Mouse (Mus musculus): ENCODE data around the gene Cbfa2t2. TPM values are rescaled to one million over a fixed set of nuclear protein-coding genes. Genes with fewer than 3 reads are reported as not detected.

Gene Cbfa2t2
- polyA plus RNA-seq, 1 experiment: 7.5 TPM

- Histone ChIP-seq H3K4me3 (peak overlapping the region; percentile 57), H3K27me3 (ENCODE audit: control insufficient read depth, insufficient read depth, insufficient read length) (no peaks in the 10 kb centered on the region), H3K36me3 (ENCODE audit: control insufficient read depth, insufficient read depth) (no peaks in the 10 kb centered on the region), H3K4me2 (ENCODE audit: low read depth) (peak overlapping the region; percentile 75), H3ac (ENCODE audit: control insufficient read depth, insufficient read length) (peak overlapping the region; percentile 63), H3K79me2 (ENCODE audit: control insufficient read depth, insufficient read depth) (peaks cover 15% of the 10 kb centered on the region)
- TF ChIP-seq TCF3 (IDR thresholded peaks at IDR 0.05; ENCODE audit: insufficient read length, low read depth) (no peak), MYOD1 (IDR thresholded peaks at IDR 0.05; ENCODE audit: control insufficient read depth in 1 of 3, insufficient read length in 2 of 3, low read depth in 2 of 3) (no peak), SRF (IDR thresholded peaks at IDR 0.05; ENCODE audit: control insufficient read depth, insufficient read length, low read depth) (no peak), USF1 (IDR thresholded peaks at IDR 0.05; ENCODE audit: low read depth) (no peak), POLR2AphosphoS2 (IDR thresholded peaks at IDR 0.05; ENCODE audit: insufficient read length, low read depth) (no peak), MAX (IDR thresholded peaks at IDR 0.05; ENCODE audit: low read depth) (no peak), REST (IDR thresholded peaks at IDR 0.05; ENCODE audit: insufficient read depth, insufficient read length) (no peak), MYOG (IDR thresholded peaks at IDR 0.05; ENCODE audit: control insufficient read depth in 1 of 3, insufficient read depth in 1 of 3, insufficient read length in 2 of 3, low read depth in 2 of 3) (no peak), E2F4 (IDR thresholded peaks at IDR 0.05; ENCODE audit: insufficient read depth) (no peak), POLR2A (IDR thresholded peaks at IDR 0.05; ENCODE audit: insufficient read length, low read depth) (no peak), CEBPB (IDR thresholded peaks at IDR 0.05; ENCODE audit: insufficient read depth, poor library complexity, severe bottlenecking) (no peak), TCF12 (IDR thresholded peaks at IDR 0.05; ENCODE audit: insufficient read depth, poor library complexity, severe bottlenecking) (no peak)
These were observed 29.1 kb upstream of the Cbfa2t2 start for GRCm38 (mm10) chr2:154407063-154407642.

- no peaks in the 10 kb centered on the region for H3K27me3 ChIP-seq (ENCODE audit: control insufficient read depth, insufficient read depth, insufficient read length)
- peak within 1 kb of the TSS; percentile 63 for H3ac ChIP-seq (ENCODE audit: control insufficient read depth, insufficient read length)
- no peaks in the 10 kb centered on the region for H3K36me3 ChIP-seq (ENCODE audit: control insufficient read depth, insufficient read depth)
- H3K4me2 ChIP-seq (ENCODE audit: low read depth): peak within 1 kb of the TSS; percentile 92
- TF ChIP-seq POLR2AphosphoS2 (IDR thresholded peaks at IDR 0.05; ENCODE audit: insufficient read length, low read depth): peak; percentile 87
- peak in 1 of 3 experiments; percentile 32 for TF ChIP-seq MYOG (IDR thresholded peaks at IDR 0.05; ENCODE audit: control insufficient read depth in 1 of 3, insufficient read depth in 1 of 3, insufficient read length in 2 of 3, low read depth in 2 of 3)
- TF ChIP-seq POLR2A (IDR thresholded peaks at IDR 0.05; ENCODE audit: insufficient read length, low read depth): peak; percentile 94
- no peak for TF ChIP-seq SRF (IDR thresholded peaks at IDR 0.05; ENCODE audit: control insufficient read depth, insufficient read length, low read depth)
- H3K79me2 ChIP-seq (ENCODE audit: control insufficient read depth, insufficient read depth): peaks cover 15% of the 10 kb centered on the region
- peak within 1 kb of the TSS; percentile 57 for H3K4me3 ChIP-seq
These were observed 28.4 kb upstream of the Cbfa2t2 start, which contains the start of gene Snta1 for GRCm38 (mm10) chr2:154407643-154408445. Snta1 (minus strand) TSS chr2:154408099.

GRCm38 (mm10) chr2:154410355-154410754, 25.9 kb upstream of the Cbfa2t2 start:
- H3K27me3 ChIP-seq (ENCODE audit: control insufficient read depth, insufficient read depth, insufficient read length): no peaks in the 10 kb centered on the region
- no peaks in the 10 kb centered on the region for H3K36me3 ChIP-seq (ENCODE audit: control insufficient read depth, insufficient read depth)
- peak overlapping the region; percentile 21 for H3K4me2 ChIP-seq (ENCODE audit: low read depth)
- H3K4me3 ChIP-seq: no peak overlapping the region
- no peak overlapping the region for H3ac ChIP-seq (ENCODE audit: control insufficient read depth, insufficient read length)
- TF ChIP-seq SRF (IDR thresholded peaks at IDR 0.05; ENCODE audit: control insufficient read depth, insufficient read length, low read depth): no peak
- TF ChIP-seq MAX (IDR thresholded peaks at IDR 0.05; ENCODE audit: low read depth): no peak
- peak in 1 of 3 experiments; percentile 18 for TF ChIP-seq MYOD1 (IDR thresholded peaks at IDR 0.05; ENCODE audit: control insufficient read depth in 1 of 3, insufficient read length in 2 of 3, low read depth in 2 of 3)
- peaks cover 10% of the 10 kb centered on the region for H3K79me2 ChIP-seq (ENCODE audit: control insufficient read depth, insufficient read depth)

GRCm38 (mm10) chr2:154412018-154412666, 24.1 kb upstream of the Cbfa2t2 start:
- H3K4me2 ChIP-seq (ENCODE audit: low read depth): no peak overlapping the region
- H3K27me3 ChIP-seq (ENCODE audit: control insufficient read depth, insufficient read depth, insufficient read length): no peaks in the 10 kb centered on the region
- H3K79me2 ChIP-seq (ENCODE audit: control insufficient read depth, insufficient read depth): peaks cover 4% of the 10 kb centered on the region
- H3K36me3 ChIP-seq (ENCODE audit: control insufficient read depth, insufficient read depth): no peaks in the 10 kb centered on the region
- H3K4me3 ChIP-seq: no peak overlapping the region
- no peak overlapping the region for H3ac ChIP-seq (ENCODE audit: control insufficient read depth, insufficient read length)
- no peak for TF ChIP-seq REST (IDR thresholded peaks at IDR 0.05; ENCODE audit: insufficient read depth, insufficient read length)
- TF ChIP-seq E2F4 (IDR thresholded peaks at IDR 0.05; ENCODE audit: insufficient read depth): no peak
- TF ChIP-seq MAX (IDR thresholded peaks at IDR 0.05; ENCODE audit: low read depth): no peak
- no peak for TF ChIP-seq TCF12 (IDR thresholded peaks at IDR 0.05; ENCODE audit: insufficient read depth, poor library complexity, severe bottlenecking)
- TF ChIP-seq TCF3 (IDR thresholded peaks at IDR 0.05; ENCODE audit: insufficient read length, low read depth): no peak
- no peak for TF ChIP-seq SRF (IDR thresholded peaks at IDR 0.05; ENCODE audit: control insufficient read depth, insufficient read length, low read depth)
- no peak for TF ChIP-seq CEBPB (IDR thresholded peaks at IDR 0.05; ENCODE audit: insufficient read depth, poor library complexity, severe bottlenecking)
- no peak for TF ChIP-seq POLR2A (IDR thresholded peaks at IDR 0.05; ENCODE audit: insufficient read length, low read depth)
- no peak for TF ChIP-seq MYOD1 (IDR thresholded peaks at IDR 0.05; ENCODE audit: control insufficient read depth in 1 of 3, insufficient read length in 2 of 3, low read depth in 2 of 3)
- no peak for TF ChIP-seq USF1 (IDR thresholded peaks at IDR 0.05; ENCODE audit: low read depth)
- TF ChIP-seq MYOG (IDR thresholded peaks at IDR 0.05; ENCODE audit: control insufficient read depth in 1 of 3, insufficient read depth in 1 of 3, insufficient read length in 2 of 3, low read depth in 2 of 3): no peak
- no peak for TF ChIP-seq POLR2AphosphoS2 (IDR thresholded peaks at IDR 0.05; ENCODE audit: insufficient read length, low read depth)

All from myocyte (in vitro differentiated cells).